Mouse (Mus musculus) left cerebral cortex, postnatal 25 days (tissue): ENCODE results near the gene Bod1l. TPM values are rescaled to one million over a fixed set of nuclear protein-coding genes. Genes with fewer than 3 reads are reported as not detected.

Experiments used
- microRNA-seq, 2 experiments: library from miRNA; unstranded; fragments of <30 nt; microRNA quantifications; one replicate each; pipeline ENCODE4 v1.2.0; 2022
- total RNA-seq, 2 experiments: library from RNA; stranded (reverse); gene quantifications; 2 replicates each; pipeline ENCODE4 v1.2.3; 2021

Gene Bod1l
- total RNA-seq, 2 experiments from 2014 or later, result 37.5 to 40.0 TPM

Small RNA genes within 50 kb of the gene (microRNA-seq; reads per million reads assigned to microRNA genes)
- 0 reads per million in 2 experiments for gene Mir6414

Other genes starting within 250 kb of the Bod1l start
- gene Rab28, start 136.2 kb downstream of the Bod1l start, total RNA-seq, result 10 to 100 TPM; 82.1 to 83.5 TPM
- gene Nkx3-2, start 79.8 kb downstream of the Bod1l start, total RNA-seq, result not detected
- gene Gm16223, start 223.6 kb upstream of the Bod1l start, total RNA-seq, result under 1 TPM in 1 of 2 experiments, not detected in 1; 0.18 TPM